Mouse (Mus musculus) ovary, postnatal 14 days (tissue): ENCODE results near the gene Otop3.
A peak's percentile ranks its signal among the peaks of the same experiment; 100 is the strongest.
"Not testable (repeated sequence)": the region's sequence is repeated elsewhere in the genome, so short reads cannot be mapped to it uniquely, and the experiment has no call there.

Experiments
- DNase-seq: peaks from one replicate; pipeline ENCODE4 v3.0.0; 2022; ENCODE audit warnings: low spot score

Otop3 gene

GRCm38 (mm10) chr11:115366039-115366705 lies 31.6 kb downstream of the Otop3 start:
- no peak for DNase-seq

GRCm38 (mm10) chr11:115366706-115367394 lies 32.3 kb downstream of the Otop3 start:
- no peak for DNase-seq

- peak; percentile 53 for DNase-seq
Observed at GRCm38 (mm10) chr11:115367395-115367944, 32.9 kb downstream of the Otop3 start, which contains the start of gene Hid1. TSS of gene Hid1 (minus strand) at chr11:115367756.

- DNase-seq, result no peak
Observed at GRCm38 (mm10) chr11:115370368-115370767, 35.8 kb downstream of the Otop3 start.

DNA sequence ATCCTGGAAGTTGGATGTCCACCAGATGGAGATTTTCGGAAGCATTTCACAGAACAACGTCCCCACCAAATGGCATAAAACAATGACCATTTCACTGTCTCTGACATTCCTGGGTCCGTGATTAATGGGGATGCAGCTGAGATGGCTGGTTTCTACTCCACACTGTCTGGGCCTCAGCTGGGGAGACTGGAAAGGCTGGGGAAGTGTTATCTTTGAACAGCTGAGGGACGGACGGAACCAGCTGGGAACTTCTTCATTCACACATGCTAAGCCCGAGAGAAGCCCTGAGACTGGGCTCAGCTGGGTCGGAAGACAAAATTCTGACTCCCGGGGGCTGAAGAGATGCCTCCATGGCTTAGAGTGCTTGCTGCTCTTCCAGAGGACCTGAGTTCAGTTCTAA lies 36.8 kb downstream of the Otop3 start:
- no peak for DNase-seq

GRCm38 (mm10) chr11:115372015-115372414 lies 37.5 kb downstream of the Otop3 start:
- DNase-seq, result no peak

- DNase-seq, result no peak
Observed at GRCm38 (mm10) chr11:115372737-115373136, 38.2 kb downstream of the Otop3 start.

DNA sequence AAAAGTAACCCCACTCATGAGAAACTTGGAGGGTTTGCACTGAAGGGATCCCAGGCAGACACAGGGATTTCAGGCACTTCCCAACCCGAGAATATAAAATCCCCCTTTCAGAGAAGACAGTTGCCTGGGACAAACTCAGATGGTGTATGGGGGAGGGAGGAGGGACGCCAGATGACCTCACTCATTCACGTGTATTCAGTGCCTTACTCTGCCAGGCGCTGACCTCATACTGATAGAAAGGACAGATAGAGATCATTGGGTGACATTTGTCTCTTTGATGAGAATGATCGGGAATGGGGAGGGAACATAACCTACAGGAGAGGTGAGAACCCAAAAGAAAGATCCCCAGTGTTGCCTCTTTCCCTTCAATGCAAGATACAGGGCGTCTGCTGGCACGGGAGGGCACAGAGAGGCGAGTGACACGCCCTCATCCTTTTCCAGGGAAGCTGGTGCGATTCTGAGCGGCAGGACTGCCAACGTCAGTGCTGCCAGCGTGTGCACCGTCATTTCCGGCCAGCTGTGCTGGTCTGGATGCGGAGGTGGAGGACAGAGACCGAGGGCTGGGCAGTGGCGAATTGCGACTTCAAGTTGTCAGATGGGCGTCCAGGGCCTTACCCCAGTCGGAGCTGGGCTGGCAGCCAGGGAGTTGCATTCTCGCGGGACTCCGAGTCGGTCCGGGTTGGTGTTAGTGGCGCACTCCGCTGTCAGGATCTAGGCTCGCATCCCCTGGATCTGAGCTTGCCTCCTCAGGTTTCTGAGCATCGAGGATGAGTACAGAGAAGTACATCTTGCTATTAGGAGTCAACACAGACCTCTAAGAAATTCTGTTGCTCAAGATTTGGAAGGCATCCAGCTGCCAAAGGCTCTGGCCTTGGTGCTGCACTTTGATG lies 39.5 kb downstream of the Otop3 start:
- peak; percentile 46 for DNase-seq

GRCm38 (mm10) chr11:115374695-115375425 lies 40.3 kb downstream of the Otop3 start:
- DNase-seq, result no peak

DNA sequence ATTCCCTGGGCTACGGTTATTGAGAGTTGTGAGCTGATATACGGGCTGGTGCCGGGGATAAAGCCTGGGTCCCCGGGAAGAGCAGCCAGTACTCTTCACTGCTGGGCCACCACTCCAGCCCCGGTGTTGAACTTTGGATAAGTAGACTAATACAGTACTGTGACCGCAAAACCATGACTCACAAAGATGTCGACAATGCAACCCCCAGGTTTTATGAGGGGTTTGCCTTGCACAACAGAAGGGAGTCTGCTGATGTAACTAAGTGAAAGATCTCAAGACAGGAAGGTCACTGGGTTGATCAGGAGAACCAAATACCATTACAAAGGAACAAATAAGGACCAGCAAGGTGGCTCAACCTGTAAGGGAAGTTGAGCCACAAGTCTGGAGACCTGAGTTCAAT lies 42.2 kb downstream of the Otop3 start:
- DNase-seq, result no peak

- DNase-seq, result no peak
Observed at GRCm38 (mm10) chr11:115377254-115377653, 42.7 kb downstream of the Otop3 start.

DNA sequence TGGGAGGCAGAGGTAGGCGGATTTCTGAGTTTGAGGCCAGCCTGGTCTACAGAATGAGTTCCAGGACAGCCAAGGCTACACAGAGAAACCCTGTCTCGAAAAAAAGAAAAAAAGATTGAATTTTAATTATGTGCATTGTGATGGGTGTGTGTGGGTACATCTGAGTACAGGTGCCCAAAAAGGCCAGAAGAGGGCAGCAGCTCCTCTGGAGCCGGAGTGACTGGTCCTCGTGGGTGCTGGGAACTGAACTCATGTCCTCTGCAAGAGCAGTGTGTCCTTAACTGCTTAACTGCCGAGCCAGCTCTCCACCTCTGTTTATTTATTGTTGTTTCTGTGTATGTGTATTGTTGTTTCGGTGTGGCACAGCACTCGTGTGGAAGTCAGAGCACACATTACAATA lies 43.3 kb downstream of the Otop3 start:
- DNase-seq, result no peak

GRCm38 (mm10) chr11:115381276-115381675 lies 46.7 kb downstream of the Otop3 start:
- no peak for DNase-seq

DNA sequence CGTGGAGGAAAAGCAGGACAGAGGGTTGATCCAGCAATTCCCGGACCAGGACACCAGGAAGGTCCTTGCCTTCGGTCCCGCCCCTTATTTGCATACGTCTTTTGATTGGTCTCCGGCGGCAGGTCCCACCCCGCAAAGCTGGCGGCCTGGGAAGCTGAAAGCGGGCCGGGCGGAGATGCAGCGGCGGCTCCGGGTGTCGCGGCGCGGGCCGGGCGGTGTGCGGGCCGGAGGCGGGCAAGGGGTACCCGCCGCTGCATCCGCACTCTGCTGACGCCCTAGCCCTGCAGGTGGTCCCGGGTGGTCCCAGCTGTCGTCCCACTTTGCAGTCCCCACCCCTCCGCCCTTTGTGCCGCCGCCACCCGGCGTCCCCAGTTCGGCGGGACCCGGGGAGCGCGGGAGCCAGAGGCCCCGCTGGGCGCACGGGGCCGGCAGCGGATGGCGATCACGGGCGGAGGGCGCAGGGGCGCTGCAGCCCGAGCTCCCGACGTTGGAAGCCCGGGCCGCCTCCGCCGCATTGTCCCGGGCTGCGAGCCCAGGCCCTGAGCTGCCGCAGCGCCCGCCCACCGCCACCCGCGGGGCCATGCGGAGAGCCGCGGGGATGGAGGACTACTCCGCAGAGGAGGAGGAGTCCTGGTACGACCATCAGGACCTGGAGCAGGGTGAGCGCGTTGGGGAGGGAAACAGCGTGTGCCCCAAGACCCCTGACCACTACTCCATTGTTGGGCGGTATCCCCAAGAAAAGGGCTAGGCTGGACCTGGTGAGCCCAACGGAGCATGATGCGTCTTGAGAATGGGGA lies 47.4 kb downstream of the Otop3 start, which contains the start of gene Cdr2l:
Gene Cdr2l, plus strand, starts transcription at position 174 of the 797 bp plus-strand sequence.
- DNase-seq, result peak; percentile 85

- no peak for DNase-seq
Observed at GRCm38 (mm10) chr11:115382891-115383290, 48.4 kb downstream of the Otop3 start.

GRCm38 (mm10) chr11:115383701-115384474 lies 49.4 kb downstream of the Otop3 start:
- DNase-seq, result no peak

GRCm38 (mm10) chr11:115384587-115384986 lies 50.1 kb downstream of the Otop3 start:
- no peak for DNase-seq

- not testable (repeated sequence) for DNase-seq
Observed at GRCm38 (mm10) chr11:115386859-115387258, 52.3 kb downstream of the Otop3 start.

GRCm38 (mm10) chr11:115391358-115391757 lies 56.8 kb downstream of the Otop3 start:
- DNase-seq, result no peak
